Mouse (Mus musculus) myocyte (in vitro differentiated cells): ENCODE measurements around the gene Ablim1. TPM values are rescaled to one million over a fixed set of nuclear protein-coding genes. Genes with fewer than 3 reads are reported as not detected.

ENCODE experiments used
- H3K27me3 ChIP-seq: one replicate; pipeline ENCODE4 v1.6.1; 2011; ENCODE audit not compliant: control insufficient read depth, insufficient read depth, insufficient read length
- H3K36me3 ChIP-seq: one replicate; pipeline ENCODE4 v1.6.1; 2011; ENCODE audit not compliant: control insufficient read depth, insufficient read depth
- H3K4me2 ChIP-seq: one replicate; pipeline ENCODE4 v1.6.1; 2011; ENCODE audit warnings: low read depth, control low read depth
- H3K4me3 ChIP-seq: one replicate; pipeline ENCODE4 v1.5.1; 2011; ENCODE audit warnings: mild to moderate bottlenecking, control low read depth, moderate library complexity
- H3K79me2 ChIP-seq: one replicate; pipeline ENCODE4 v1.6.1; 2011; ENCODE audit not compliant: control insufficient read depth, insufficient read depth
- H3ac ChIP-seq: one replicate; pipeline ENCODE4 v1.6.1; 2011; ENCODE audit not compliant: control insufficient read depth, insufficient read length
- CEBPB ChIP-seq: IDR thresholded peaks from 2 replicates; pipeline ENCODE4 v1.6.1; 2011; ENCODE audit warnings: mild to moderate bottlenecking, moderate library complexity; ENCODE audit not compliant: poor library complexity, insufficient read depth, severe bottlenecking
- E2F4 ChIP-seq: IDR thresholded peaks from one replicate; pipeline ENCODE4 v1.6.1; 2011; ENCODE audit warnings: mild to moderate bottlenecking, control low read depth, moderate library complexity; ENCODE audit not compliant: insufficient read depth
- MAX ChIP-seq: IDR thresholded peaks from one replicate; pipeline ENCODE4 v1.6.1; 2011; ENCODE audit warnings: low read depth, mild to moderate bottlenecking, control low read depth
- MYOD1 ChIP-seq, 3 experiments: IDR thresholded peaks; one replicate each; pipeline ENCODE4 v1.6.1; 2011; ENCODE audit warnings: control low read depth in 2 of 3, low read depth in 2 of 3, mild to moderate bottlenecking in 2 of 3, moderate library complexity in 1 of 3; ENCODE audit not compliant: insufficient read length in 2 of 3, control insufficient read depth in 1 of 3
- MYOG ChIP-seq, 3 experiments: IDR thresholded peaks; one replicate each; pipeline ENCODE4 v1.6.1; 2011; ENCODE audit warnings: control low read depth in 2 of 3, low read depth in 2 of 3, mild to moderate bottlenecking in 2 of 3; ENCODE audit not compliant: insufficient read length in 2 of 3, control insufficient read depth in 1 of 3, insufficient read depth in 1 of 3
- POLR2A ChIP-seq: IDR thresholded peaks from one replicate; pipeline ENCODE4 v1.6.1; 2011; ENCODE audit warnings: low read depth, mild to moderate bottlenecking, control low read depth, moderate library complexity; ENCODE audit not compliant: insufficient read length
- POLR2AphosphoS2 ChIP-seq: IDR thresholded peaks from one replicate; pipeline ENCODE4 v1.6.1; 2011; ENCODE audit warnings: low read depth, control low read depth; ENCODE audit not compliant: insufficient read length
- REST ChIP-seq: IDR thresholded peaks from one replicate; pipeline ENCODE4 v1.6.1; 2011; ENCODE audit warnings: mild to moderate bottlenecking, control low read depth, moderate library complexity; ENCODE audit not compliant: insufficient read depth, insufficient read length
- SRF ChIP-seq: IDR thresholded peaks from one replicate; pipeline ENCODE4 v1.6.1; 2011; ENCODE audit warnings: low read depth; ENCODE audit not compliant: control insufficient read depth, insufficient read length
- TCF12 ChIP-seq: IDR thresholded peaks from one replicate; pipeline ENCODE4 v1.6.1; 2011; ENCODE audit warnings: mild to moderate bottlenecking, control low read depth; ENCODE audit not compliant: poor library complexity, insufficient read depth, severe bottlenecking
- TCF3 ChIP-seq: IDR thresholded peaks from one replicate; pipeline ENCODE4 v1.6.1; 2011; ENCODE audit warnings: low read depth, control low read depth; ENCODE audit not compliant: insufficient read length
- USF1 ChIP-seq: IDR thresholded peaks from one replicate; pipeline ENCODE4 v1.6.1; 2011; ENCODE audit warnings: low read depth, mild to moderate bottlenecking, control low read depth, moderate library complexity
- polyA plus RNA-seq: library from polyadenylated mRNA; unstranded; fragments of >200 nt; fragmentation: generic; extraction: Trizol; gene quantifications from one replicate; pipeline ENCODE4 v1.2.1, GENCODE M21; 2012; ENCODE audit warnings: missing spikeins

The Ablim1 gene
- polyA plus RNA-seq, 1 experiment, result 29.9 TPM

GRCm38 (mm10) chr19:57282642-57283041 lies 32.1 kb downstream of the Ablim1 start:
- no peaks in the 10 kb centered on the region for H3K79me2 ChIP-seq
- no peaks in the 10 kb centered on the region for H3K27me3 ChIP-seq
- H3K4me2 ChIP-seq, result no peak overlapping the region
- no peak for TF ChIP-seq POLR2AphosphoS2
- no peak for TF ChIP-seq MYOG (IDR thresholded peaks at IDR 0.05; ENCODE audit: control insufficient read depth in 1 of 3, insufficient read depth in 1 of 3, insufficient read length in 2 of 3, low read depth in 2 of 3)
- no peak for TF ChIP-seq USF1
- TF ChIP-seq E2F4, result no peak
- TF ChIP-seq CEBPB, result no peak
- no peak for TF ChIP-seq REST
- TF ChIP-seq SRF, result no peak
- no peak for TF ChIP-seq TCF12
- no peak for TF ChIP-seq TCF3
- no peak overlapping the region for H3K4me3 ChIP-seq
- H3ac ChIP-seq, result no peak overlapping the region
- H3K36me3 ChIP-seq, result no peaks in the 10 kb centered on the region

GRCm38 (mm10) chr19:57279666-57280065 lies 35.1 kb downstream of the Ablim1 start:
- TF ChIP-seq MYOG (IDR thresholded peaks at IDR 0.05; ENCODE audit: control insufficient read depth in 1 of 3, insufficient read depth in 1 of 3, insufficient read length in 2 of 3, low read depth in 2 of 3) (no peak), POLR2A (no peak), E2F4 (no peak), TCF3 (no peak), MAX (no peak), TCF12 (no peak), USF1 (no peak), POLR2AphosphoS2 (no peak), REST (no peak), CEBPB (no peak), SRF (no peak), MYOD1 (IDR thresholded peaks at IDR 0.05; ENCODE audit: control insufficient read depth in 1 of 3, insufficient read length in 2 of 3, low read depth in 2 of 3) (no peak)
- H3ac ChIP-seq, result no peak overlapping the region
- no peaks in the 10 kb centered on the region for H3K79me2 ChIP-seq
- no peak overlapping the region for H3K4me2 ChIP-seq
- no peak overlapping the region for H3K4me3 ChIP-seq
- H3K36me3 ChIP-seq, result no peaks in the 10 kb centered on the region
- no peaks in the 10 kb centered on the region for H3K27me3 ChIP-seq

GRCm38 (mm10) chr19:57278263-57278662 lies 36.5 kb downstream of the Ablim1 start:
- no peak overlapping the region for H3K4me3 ChIP-seq
- no peaks in the 10 kb centered on the region for H3K27me3 ChIP-seq
- no peaks in the 10 kb centered on the region for H3K36me3 ChIP-seq
- H3K4me2 ChIP-seq, result no peak overlapping the region
- TF ChIP-seq REST (no peak), USF1 (no peak), MAX (no peak), POLR2A (no peak), MYOG (IDR thresholded peaks at IDR 0.05; ENCODE audit: control insufficient read depth in 1 of 3, insufficient read depth in 1 of 3, insufficient read length in 2 of 3, low read depth in 2 of 3) (no peak)
- H3ac ChIP-seq, result no peak overlapping the region
- H3K79me2 ChIP-seq, result no peaks in the 10 kb centered on the region

- no peak overlapping the region for H3ac ChIP-seq
- no peaks in the 10 kb centered on the region for H3K27me3 ChIP-seq
- H3K36me3 ChIP-seq, result no peaks in the 10 kb centered on the region
- H3K79me2 ChIP-seq, result no peaks in the 10 kb centered on the region
- no peak overlapping the region for H3K4me2 ChIP-seq
- no peak overlapping the region for H3K4me3 ChIP-seq
- TF ChIP-seq POLR2A (no peak), MYOG (IDR thresholded peaks at IDR 0.05; ENCODE audit: control insufficient read depth in 1 of 3, insufficient read depth in 1 of 3, insufficient read length in 2 of 3, low read depth in 2 of 3) (no peak), MAX (no peak), MYOD1 (IDR thresholded peaks at IDR 0.05; ENCODE audit: control insufficient read depth in 1 of 3, insufficient read length in 2 of 3, low read depth in 2 of 3) (no peak), E2F4 (no peak), TCF3 (no peak), TCF12 (no peak), SRF (no peak), POLR2AphosphoS2 (no peak), REST (no peak), USF1 (no peak), CEBPB (no peak)
Measured at GRCm38 (mm10) chr19:57277010-57277409, 37.7 kb downstream of the Ablim1 start.

- no peak overlapping the region for H3ac ChIP-seq
- no peak for TF ChIP-seq TCF12
- no peak for TF ChIP-seq MYOG (IDR thresholded peaks at IDR 0.05; ENCODE audit: control insufficient read depth in 1 of 3, insufficient read depth in 1 of 3, insufficient read length in 2 of 3, low read depth in 2 of 3)
- no peak for TF ChIP-seq MYOD1 (IDR thresholded peaks at IDR 0.05; ENCODE audit: control insufficient read depth in 1 of 3, insufficient read length in 2 of 3, low read depth in 2 of 3)
- no peaks in the 10 kb centered on the region for H3K79me2 ChIP-seq
- H3K36me3 ChIP-seq, result no peaks in the 10 kb centered on the region
- H3K4me2 ChIP-seq, result peak overlapping the region; percentile 19
- H3K4me3 ChIP-seq, result no peak overlapping the region
- H3K27me3 ChIP-seq, result no peaks in the 10 kb centered on the region
Measured at GRCm38 (mm10) chr19:57275166-57275953, 39.4 kb downstream of the Ablim1 start.
